Mouse (Mus musculus) liver, adult 2 months (tissue): Measurements from ENCODE around the gene Adarb1.

Experiments
- CTCF ChIP-seq: fragments of 200-500 bp; IDR thresholded peaks from 2 replicates; pipeline ENCODE4 v1.5.1; 2011; ENCODE audit warnings: low read depth, low read length, control low read depth
- POLR2A ChIP-seq: fragments of 200-500 bp; IDR thresholded peaks from 2 replicates; pipeline ENCODE4 v1.6.1; 2011; ENCODE audit warnings: low read length, control low read depth; ENCODE audit not compliant: insufficient read depth; ENCODE audit errors: extremely low read depth

GRCm38 (mm10) chr10:77353031-77353745, 64.9 kb downstream of the Adarb1 start:
- TF ChIP-seq POLR2A (no peak), CTCF (peak; percentile 88)
